Mouse (Mus musculus): ENCODE measurements around the gene Stoml3.

- TF ChIP-seq CTCF (IDR thresholded peaks at IDR 0.05; ENCODE audit: low read depth, low read length): no peak
- TF ChIP-seq POLR2A (IDR thresholded peaks at IDR 0.05; ENCODE audit: extremely low read depth, insufficient read depth, low read length): no peak
These were observed 10.0 kb downstream of the Stoml3 start for GRCm38 (mm10) chr3:53498351-53498905.
